Mouse (Mus musculus): ENCODE measurements at regions not wholly inside any gene's neighbourhood (a gene's known extent, or its start where the extent isn't known, plus 50 kb on each side); places are given as distances from the start of the nearest gene placed in this dataset.

DNA sequence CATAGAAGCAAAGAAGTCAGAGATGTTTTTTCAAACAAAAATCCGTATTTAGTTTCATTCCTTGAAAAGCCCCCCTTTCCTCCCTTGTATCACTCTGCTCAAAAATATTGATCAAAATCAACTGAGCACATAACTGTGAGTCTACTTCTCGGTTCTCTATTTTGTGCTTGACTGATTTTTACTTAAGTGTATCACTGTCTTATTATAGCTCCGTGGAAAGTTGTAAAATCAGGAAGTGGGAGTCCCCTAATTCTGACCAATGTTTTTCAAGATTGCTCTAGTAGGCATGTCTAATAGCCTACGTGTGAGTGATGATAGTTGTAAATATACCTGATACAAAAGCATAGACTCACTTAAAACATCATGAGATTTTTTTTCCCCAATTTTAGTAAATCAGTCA, 58.4 kb upstream of the Fam204a start:
- Histone ChIP-seq H3K4me3 (replicated peaks; ENCODE audit: low read depth, low read length) (no peak overlapping the region), H3K36me3 (ENCODE audit: insufficient read depth, low read length) (no peaks in the 10 kb centered on the region), H3K4me2 (ENCODE audit: low read length) (no peak overlapping the region), H3K9ac (ENCODE audit: low read depth, low read length) (no peak overlapping the region), H3K27ac (no peak overlapping the region), H3K9me3 (replicated peaks; ENCODE audit: low read length) (no peaks in the 10 kb centered on the region), H3K4me1 (replicated peaks; ENCODE audit: insufficient read depth, low read length) (no peaks in the 10 kb centered on the region), H3K27me3 (ENCODE audit: insufficient read depth, low read length) (no peaks in the 10 kb centered on the region)
- TF ChIP-seq CTCF (IDR thresholded peaks at IDR 0.05; ENCODE audit: low read depth): no peak
- ATAC-seq (replicated peaks; ENCODE audit: low FRiP score, low read depth) (no peak), DNase-seq (ENCODE audit: low spot score) (no peak)
- WGBS: 35% methylated on average over 4 of the region's 4 CpGs

All from kidney, postnatal 0 days (tissue).